Mouse (Mus musculus) naive thymus-derived CD4-positive, alpha-beta T cell, adult 2 months (primary cell): ENCODE data around the gene Pla2g5.

Experiments
- DNase-seq: peaks from one replicate; pipeline ENCODE4 v3.0.0-alpha.2; 2011; ENCODE audit warnings: low read depth

Gene Pla2g5

GRCm38 (mm10) chr4:138796513-138797216 lies 66.6 kb downstream of the Pla2g5 start:
- DNase-seq: no peak

GRCm38 (mm10) chr4:138794344-138794743 lies 68.9 kb downstream of the Pla2g5 start:
- DNase-seq: no peak

- no peak for DNase-seq
Measured at GRCm38 (mm10) chr4:138793276-138793675, 70.0 kb downstream of the Pla2g5 start.

GRCm38 (mm10) chr4:138792599-138792998 lies 70.7 kb downstream of the Pla2g5 start:
- DNase-seq: no peak

GRCm38 (mm10) chr4:138791452-138791851 lies 71.8 kb downstream of the Pla2g5 start:
- no peak for DNase-seq

GRCm38 (mm10) chr4:138788381-138788780 lies 74.9 kb downstream of the Pla2g5 start:
- no peak for DNase-seq

GRCm38 (mm10) chr4:138786141-138786540 lies 77.1 kb downstream of the Pla2g5 start:
- no peak for DNase-seq

GRCm38 (mm10) chr4:138785721-138786120 lies 77.6 kb downstream of the Pla2g5 start:
- no peak for DNase-seq

GRCm38 (mm10) chr4:138782098-138782497 lies 81.2 kb downstream of the Pla2g5 start:
- no peak for DNase-seq

GRCm38 (mm10) chr4:138780300-138780699 lies 83.0 kb downstream of the Pla2g5 start:
- DNase-seq: no peak

GRCm38 (mm10) chr4:138777417-138778407 lies 85.6 kb downstream of the Pla2g5 start:
- DNase-seq: no peak

- DNase-seq: no peak
Measured at GRCm38 (mm10) chr4:138775435-138775834, 87.8 kb downstream of the Pla2g5 start, which contains the start of gene Pla2g2d. Pla2g2d (plus strand) TSS chr4:138775735.

- DNase-seq: no peak
Measured at GRCm38 (mm10) chr4:138772386-138772785, 90.9 kb downstream of the Pla2g5 start.

- DNase-seq: no peak
Measured at GRCm38 (mm10) chr4:138771970-138772369, 91.3 kb downstream of the Pla2g5 start.

GRCm38 (mm10) chr4:138762266-138762665 lies 101.0 kb downstream of the Pla2g5 start:
- no peak for DNase-seq

- no peak for DNase-seq
Measured at GRCm38 (mm10) chr4:138757416-138757815, 105.9 kb downstream of the Pla2g5 start, which contains the start of gene Pla2g2f. Pla2g2f (minus strand) TSS chr4:138757626.

- DNase-seq: no peak
Measured at GRCm38 (mm10) chr4:138755983-138756382, 107.3 kb downstream of the Pla2g5 start.

GRCm38 (mm10) chr4:138755439-138755838 lies 107.8 kb downstream of the Pla2g5 start:
- DNase-seq: no peak

- DNase-seq: no peak
Measured at GRCm38 (mm10) chr4:138754432-138754831, 108.8 kb downstream of the Pla2g5 start.

- no peak for DNase-seq
Measured at GRCm38 (mm10) chr4:138753608-138754007, 109.7 kb downstream of the Pla2g5 start.

- DNase-seq: no peak
Measured at GRCm38 (mm10) chr4:138752603-138753002, 110.7 kb downstream of the Pla2g5 start.
